Mouse (Mus musculus) embryonic facial prominence, embryonic 11.5 days (tissue): ENCODE data around the gene Jund. TPM values are rescaled to one million over a fixed set of nuclear protein-coding genes. Genes with fewer than 3 reads are reported as not detected.
A peak's percentile ranks its signal among the peaks of the same experiment; 100 is the strongest.

Experiments used
- ATAC-seq: fragments of 200-750 bp; cut with Nextera tagmentation; replicated peaks from 2 replicates; pipeline ENCODE4 v1.8.0; 2017; ENCODE audit warnings: low read depth; ENCODE audit not compliant: insufficient number of reproducible peaks, low FRiP score, low TSS enrichment
- DNase-seq: peaks from one replicate; pipeline ENCODE4 v3.0.0-alpha.2; 2015; ENCODE audit warnings: low spot score
- H3K27ac ChIP-seq: fragments of 300-500 bp; sonication (generic); replicated peaks from 2 replicates; pipeline ENCODE4 v1.5.1; 2014; ENCODE audit warnings: mild to moderate bottlenecking, low read depth, low read length, control low read depth
- H3K27me3 ChIP-seq: fragments of 300-500 bp; sonication (generic); 2 replicates; pipeline ENCODE4 v1.6.1; 2014; ENCODE audit warnings: mild to moderate bottlenecking, low read length, moderate library complexity, mixed read lengths; ENCODE audit not compliant: control insufficient read depth, insufficient read depth
- H3K36me3 ChIP-seq: fragments of 300-500 bp; sonication (generic); replicated peaks from 2 replicates; pipeline ENCODE4 v1.6.1; 2014; ENCODE audit warnings: low read depth, mild to moderate bottlenecking, low read length, moderate library complexity, mixed read lengths; ENCODE audit not compliant: control insufficient read depth, insufficient read depth
- H3K4me1 ChIP-seq: fragments of 300-500 bp; sonication (generic); 2 replicates; pipeline ENCODE4 v1.6.1; 2014; ENCODE audit warnings: low read length, mixed read lengths; ENCODE audit not compliant: control insufficient read depth, insufficient read depth
- H3K4me2 ChIP-seq: fragments of 300-500 bp; sonication (generic); 2 replicates; pipeline ENCODE4 v1.6.1; 2014; ENCODE audit warnings: low read depth, mild to moderate bottlenecking, control low read depth, low read length, moderate library complexity
- H3K4me3 ChIP-seq: fragments of 300-500 bp; sonication (generic); 2 replicates; pipeline ENCODE4 v1.5.1; 2014; ENCODE audit warnings: low read depth, low read length, control low read depth
- H3K9ac ChIP-seq: fragments of 300-500 bp; sonication (generic); replicated peaks from 2 replicates; pipeline ENCODE4 v1.6.1; 2014; ENCODE audit warnings: mild to moderate bottlenecking, control low read depth, low read length
- H3K9me3 ChIP-seq: fragments of 300-500 bp; sonication (generic); replicated peaks from 2 replicates; pipeline ENCODE4 v1.6.1; 2016; ENCODE audit warnings: mild to moderate bottlenecking, low read length, inconsistent platforms, mixed read lengths; ENCODE audit not compliant: control insufficient read depth
- WGBS: fragments of 180-500 bp; shearing (Covaris S2); extraction: QIAGEN DNeasy Blood & Tissue Kit; methylation state at CpG from one replicate; pipeline ENCODE4 v1.1.7; 2014; 5-methylcytosine and 5-hydroxymethylcytosine counted together
- polyA plus RNA-seq: library from polyadenylated mRNA; unstranded; fragments of >200 nt; fragmentation: Nextera tagmentation; extraction: Ambion mirVana; gene quantifications from 2 replicates; pipeline ENCODE4 v1.2.1, GENCODE M21; 2014

Gene Jund
- polyA plus RNA-seq, 1 experiment from 2014 or later = 104 TPM

- WGBS = 90% methylated on average over 3 of the region's 3 CpGs
- ATAC-seq (no peak), DNase-seq (no peak)
- Histone ChIP-seq H3K9ac (no peak overlapping the region), H3K4me3 (no peak overlapping the region), H3K4me1 (no peaks in the 10 kb centered on the region; the same call in 1 of the 2 replicates), H3K4me2 (no peak overlapping the region), H3K36me3 (no peaks in the 10 kb centered on the region), H3K27ac (no peak overlapping the region), H3K9me3 (no peaks in the 10 kb centered on the region), H3K27me3 (no peaks in the 10 kb centered on the region)
Measured at GRCm38 (mm10) chr8:70688136-70688535, 10.6 kb upstream of the Jund start.

GRCm38 (mm10) chr8:70689892-70690390 lies 8.8 kb upstream of the Jund start:
- Histone ChIP-seq H3K4me1 (no peaks in the 10 kb centered on the region; the same call in 1 of the 2 replicates), H3K4me2 (no peak overlapping the region), H3K27me3 (no peaks in the 10 kb centered on the region), H3K27ac (no peak overlapping the region), H3K4me3 (no peak overlapping the region), H3K9me3 (no peaks in the 10 kb centered on the region), H3K36me3 (no peaks in the 10 kb centered on the region), H3K9ac (no peak overlapping the region)
- no peak for ATAC-seq
- peak; percentile 29 for DNase-seq
- WGBS = 59% methylated on average over 5 of the region's 5 CpGs

GRCm38 (mm10) chr8:70691230-70691629 lies 7.5 kb upstream of the Jund start:
- Histone ChIP-seq H3K27me3 (no peaks in the 10 kb centered on the region), H3K27ac (peak overlapping the region; percentile 88), H3K4me1 (peaks cover 5% of the 10 kb centered on the region), H3K4me2 (peak overlapping the region; percentile 40), H3K36me3 (no peaks in the 10 kb centered on the region), H3K9me3 (no peaks in the 10 kb centered on the region), H3K9ac (peak overlapping the region; percentile 76), H3K4me3 (peak overlapping the region; percentile 12; the same call in 1 of the 2 replicates)
- ATAC-seq (no peak), DNase-seq (no peak)
- WGBS = 52% methylated on average over 4 of the region's 4 CpGs

GRCm38 (mm10) chr8:70691727-70692231 lies 7.0 kb upstream of the Jund start:
- H3K4me3 ChIP-seq = peak overlapping the region; percentile 12; the same call in 1 of the 2 replicates
- H3K27me3 ChIP-seq = no peaks in the 10 kb centered on the region
- peaks cover 5% of the 10 kb centered on the region for H3K4me1 ChIP-seq
- 2% methylated on average over 18 of the region's 20 CpGs for WGBS
- peak overlapping the region; percentile 40 for H3K4me2 ChIP-seq
- H3K36me3 ChIP-seq = no peaks in the 10 kb centered on the region
- peak overlapping the region; percentile 88 for H3K27ac ChIP-seq
- H3K9ac ChIP-seq = peak overlapping the region; percentile 76
- DNase-seq = peak; percentile 93
- no peaks in the 10 kb centered on the region for H3K9me3 ChIP-seq
- ATAC-seq = peak; percentile 68

GRCm38 (mm10) chr8:70693636-70694035 lies 5.1 kb upstream of the Jund start:
- DNase-seq (no peak), ATAC-seq (no peak)
- WGBS = 68% methylated on average over 5 of the region's 5 CpGs
- Histone ChIP-seq H3K4me2 (no peak overlapping the region), H3K4me1 (peaks cover 7% of the 10 kb centered on the region), H3K27me3 (no peaks in the 10 kb centered on the region), H3K9ac (no peak overlapping the region), H3K4me3 (no peak overlapping the region), H3K9me3 (no peaks in the 10 kb centered on the region), H3K27ac (no peak overlapping the region), H3K36me3 (no peaks in the 10 kb centered on the region)

- DNase-seq (peak; percentile 47), ATAC-seq (no peak)
- H3K4me3 ChIP-seq = no peak overlapping the region; the same call in 1 of the 2 replicates
- peaks cover 7% of the 10 kb centered on the region for H3K4me1 ChIP-seq
- no peaks in the 10 kb centered on the region for H3K9me3 ChIP-seq
- H3K9ac ChIP-seq = no peak overlapping the region; the same call in none of the 2 replicates
- H3K27ac ChIP-seq = peak overlapping the region; percentile 90
- H3K36me3 ChIP-seq = no peaks in the 10 kb centered on the region
- H3K27me3 ChIP-seq = no peaks in the 10 kb centered on the region
- WGBS = 29% methylated on average over 32 of the region's 32 CpGs
- peak overlapping the region; percentile 0 for H3K4me2 ChIP-seq
Measured at GRCm38 (mm10) chr8:70695318-70696018, 3.3 kb upstream of the Jund start.

- peak overlapping the region; percentile 38 for H3K4me2 ChIP-seq
- no peaks in the 10 kb centered on the region for H3K27me3 ChIP-seq
- H3K9ac ChIP-seq = peak overlapping the region; percentile 57
- peak overlapping the region; percentile 90 for H3K27ac ChIP-seq
- no peaks in the 10 kb centered on the region for H3K9me3 ChIP-seq
- ATAC-seq = no peak
- H3K4me3 ChIP-seq = no peak overlapping the region
- WGBS = 6% methylated on average over 31 of the region's 31 CpGs
- DNase-seq = peak; percentile 88
- peaks cover 7% of the 10 kb centered on the region for H3K4me1 ChIP-seq
- no peaks in the 10 kb centered on the region for H3K36me3 ChIP-seq
Measured at GRCm38 (mm10) chr8:70696019-70696885, 2.5 kb upstream of the Jund start.
